Mouse (Mus musculus): ENCODE results near the gene I0C0044D17Rik. TPM values are rescaled to one million over a fixed set of nuclear protein-coding genes. Genes with fewer than 3 reads are reported as not detected.

Gene I0C0044D17Rik
- polyA plus RNA-seq (2014; fragmentation: Illumina TruSeq; extraction: RNeasy Lipid Tissue Mini Kit (QIAGEN cat#74804); ENCODE audit: low read depth, low replicate concordance): not detected

DNA sequence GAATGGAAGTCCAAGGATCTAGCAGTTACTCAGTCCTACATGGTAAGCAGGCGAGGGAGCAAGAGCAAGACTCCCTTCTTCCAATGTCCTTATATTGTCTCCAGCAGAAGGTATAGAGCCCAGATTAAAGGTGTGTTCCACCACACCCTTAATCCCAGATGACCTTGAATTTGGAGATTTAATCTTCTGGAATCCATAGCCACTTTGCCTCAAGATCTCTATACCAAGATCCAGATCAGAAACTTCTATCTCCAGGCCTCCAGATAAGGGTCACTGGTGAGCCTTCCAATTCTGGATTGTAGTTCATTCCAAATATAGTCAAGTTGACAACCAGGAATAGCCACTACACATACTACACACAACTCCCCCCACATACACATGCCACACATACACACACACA, at the start of gene I0C0044D17Rik:
TSS of gene I0C0044D17Rik (minus strand) at position 101 of the 400 bp plus-strand sequence.

DNA sequence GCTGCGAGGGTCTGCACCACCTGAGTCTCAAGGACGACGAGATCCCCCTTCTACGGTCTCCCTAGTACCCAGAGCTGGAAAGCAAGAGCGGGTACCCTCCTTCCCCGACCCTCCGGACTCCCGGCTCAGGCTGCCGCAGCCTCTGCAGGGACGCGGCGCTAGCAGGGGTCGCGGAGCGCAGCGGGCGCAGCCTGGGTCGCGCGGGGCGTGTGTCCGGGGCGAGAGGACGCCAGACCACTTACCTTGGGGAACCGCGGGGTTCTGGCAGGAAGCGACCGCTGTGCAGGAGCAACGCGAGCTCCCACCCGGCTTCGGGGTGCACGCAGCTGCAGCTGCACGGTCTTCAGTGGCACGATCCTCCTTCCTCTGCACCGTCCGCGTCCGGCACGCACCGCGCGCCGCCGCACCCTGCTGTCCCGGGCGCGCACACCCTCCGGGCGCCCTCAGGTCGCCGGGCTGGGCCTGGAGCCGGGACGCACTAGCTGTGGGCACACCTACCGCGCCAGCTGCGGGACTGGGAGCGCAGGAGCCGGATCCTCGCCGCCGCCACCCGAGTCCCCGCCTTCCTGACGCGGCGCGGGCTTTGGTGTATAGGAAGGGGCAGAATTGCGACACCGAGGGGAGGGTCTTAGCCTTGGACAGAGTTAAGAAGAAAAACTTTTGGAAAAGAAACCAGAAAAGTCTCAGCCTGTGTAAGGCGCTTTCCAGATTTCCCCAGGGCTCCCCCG, 6.3 kb downstream of the I0C0044D17Rik start, which contains the start of gene Kank4:
TSS of gene Kank4 (minus strand) at position 354 of the 728 bp plus-strand sequence.

Other genes with a start within 250 kb of the I0C0044D17Rik start
- gene L1td1, start 97.1 kb downstream of the I0C0044D17Rik start, polyA plus RNA-seq (2014; fragmentation: Illumina TruSeq; extraction: RNeasy Lipid Tissue Mini Kit (QIAGEN cat#74804); ENCODE audit: low read depth, low replicate concordance): 0.14 TPM
- 2.6 TPM for gene Kank4, start 6.3 kb downstream of the I0C0044D17Rik start, polyA plus RNA-seq (2014; fragmentation: Illumina TruSeq; extraction: RNeasy Lipid Tissue Mini Kit (QIAGEN cat#74804); ENCODE audit: low read depth, low replicate concordance)
- 25.4 TPM for gene Usp1, start 100.0 kb upstream of the I0C0044D17Rik start, polyA plus RNA-seq (2014; fragmentation: Illumina TruSeq; extraction: RNeasy Lipid Tissue Mini Kit (QIAGEN cat#74804); ENCODE audit: low read depth, low replicate concordance)
- 2.2 TPM for gene Angptl3, start 207.1 kb upstream of the I0C0044D17Rik start, polyA plus RNA-seq (2014; fragmentation: Illumina TruSeq; extraction: RNeasy Lipid Tissue Mini Kit (QIAGEN cat#74804); ENCODE audit: low read depth, low replicate concordance)